Mouse (Mus musculus) gastrocnemius, postnatal 36 days (tissue): ENCODE data around the gene Trip12. TPM values are rescaled to one million over a fixed set of nuclear protein-coding genes. Genes with fewer than 3 reads are reported as not detected.
A peak's percentile ranks its signal among the peaks of the same experiment; 100 is the strongest.

Experiments
- DNase-seq, 2 experiments: peaks; one replicate each; pipeline ENCODE4 v3.0.0; 2022
- intact Hi-C: fragments of 180-260 bp; cut with DNase I; formaldehyde crosslinking; loops from one replicate; pipeline ENCODE4 v1.15.1; 2025
- total RNA-seq, 2 experiments: library from RNA; stranded (reverse); gene quantifications; 2 replicates each; pipeline ENCODE4 v1.2.3; 2021

The Trip12 gene
- total RNA-seq, 2 experiments from 2014 or later: 162 to 172 TPM

DNA sequence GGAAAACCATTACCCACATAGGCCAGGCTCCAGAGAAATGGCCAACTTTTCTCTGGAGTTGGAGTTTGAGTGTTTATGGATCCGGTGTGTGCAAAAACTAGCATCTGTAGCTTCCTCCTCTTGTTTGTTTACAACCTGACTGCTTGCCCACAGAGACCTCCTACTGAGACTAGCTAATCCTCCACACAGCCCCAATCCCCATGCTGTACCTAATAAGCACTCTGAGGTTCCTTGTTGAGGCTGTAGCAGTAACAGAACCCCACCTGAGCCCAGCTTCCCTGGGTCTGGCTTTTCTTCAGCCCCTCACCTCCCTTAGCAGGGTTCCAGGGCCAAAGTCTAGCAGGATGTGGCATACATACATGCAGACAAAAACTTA lies 20.9 kb upstream of the Trip12 start:
- intact Hi-C loops: no loop called here
- no peak for DNase-seq

GRCm38 (mm10) chr1:84860360-84861254 lies 20.3 kb upstream of the Trip12 start:
- no peak for DNase-seq
- intact Hi-C loops: no loop called here

DNA sequence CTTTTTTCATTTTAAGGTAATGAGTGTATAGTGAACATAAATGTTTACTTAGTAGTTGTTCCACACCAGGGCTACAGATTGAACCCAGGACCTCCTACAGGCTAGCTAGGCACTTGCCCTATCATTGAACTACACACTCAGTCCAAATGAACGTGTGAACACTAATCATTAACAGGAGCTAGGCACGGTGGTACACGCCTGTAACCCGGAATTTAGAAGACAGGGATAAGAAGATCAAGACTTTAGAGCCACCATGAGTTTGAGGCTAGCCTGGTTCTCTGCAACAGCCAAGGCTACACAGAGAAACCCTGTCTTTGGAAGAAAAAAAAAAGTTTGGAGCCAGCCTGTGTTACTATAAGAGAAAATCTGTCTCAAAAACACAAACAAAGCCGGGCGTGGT lies 19.3 kb upstream of the Trip12 start:
- no peak for DNase-seq
- intact Hi-C loops: no loop called here

DNA sequence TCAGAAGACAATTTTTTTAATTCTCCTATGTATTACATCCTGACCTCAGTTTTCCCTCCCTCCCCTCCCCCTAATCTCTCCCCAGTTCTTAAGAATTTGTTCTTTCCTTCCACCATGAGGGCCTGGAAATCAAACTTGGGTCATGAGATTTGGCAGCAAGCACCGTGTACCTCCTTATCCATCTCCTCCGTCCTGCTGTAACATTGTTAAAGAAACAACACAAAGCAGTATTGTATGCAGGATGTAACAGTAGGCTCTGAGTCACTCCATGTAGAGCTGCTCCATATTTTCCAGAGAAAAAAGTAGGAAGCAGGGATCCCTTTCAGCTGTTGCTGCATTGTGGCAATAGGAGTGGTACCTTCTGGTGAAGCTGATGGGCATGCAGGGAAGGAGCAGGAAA lies 15.4 kb upstream of the Trip12 start:
- intact Hi-C loops: no loop called here
- DNase-seq: no peak

DNA sequence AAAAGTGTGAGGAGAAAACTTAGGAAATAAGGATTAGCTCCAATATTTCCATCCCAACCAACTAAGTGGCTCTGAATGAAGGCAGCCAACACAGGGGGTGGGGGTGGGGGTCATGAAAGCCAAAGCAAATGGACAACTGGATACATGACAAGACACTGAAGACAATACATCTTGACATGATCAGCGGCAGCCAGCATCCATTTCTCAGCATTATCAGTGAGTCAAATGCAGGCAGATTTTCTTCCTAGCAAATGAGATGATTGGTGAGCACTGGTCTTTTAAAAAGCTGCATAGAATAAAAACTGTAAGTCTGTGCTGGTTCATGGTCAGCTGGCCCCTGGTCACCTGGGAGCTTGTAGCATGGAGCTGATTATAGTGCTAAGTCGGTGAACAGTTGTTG lies 14.7 kb upstream of the Trip12 start:
- intact Hi-C loops: no loop called here
- DNase-seq: no peak

DNA sequence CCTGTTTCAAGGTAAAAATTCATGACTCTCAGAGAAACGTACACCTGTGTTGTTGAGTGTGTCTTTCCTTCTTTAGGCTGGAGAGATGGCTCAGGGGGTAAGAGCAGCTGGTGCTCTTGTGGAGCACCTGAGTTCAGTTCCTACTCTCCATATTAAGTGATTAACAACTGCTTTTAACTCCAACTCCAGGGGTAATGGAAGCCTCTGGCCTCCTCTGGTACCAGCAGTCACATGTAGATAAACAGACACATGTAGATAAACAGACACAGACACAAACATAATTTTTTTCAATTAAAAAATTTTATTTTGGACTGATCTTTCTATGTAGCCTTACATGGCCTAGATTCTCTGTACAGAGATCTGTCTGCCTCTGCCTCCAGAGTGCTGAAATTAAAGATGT lies 13.4 kb upstream of the Trip12 start:
- DNase-seq: no peak
- intact Hi-C loops: no loop called here

GRCm38 (mm10) chr1:84851512-84852235 lies 11.4 kb upstream of the Trip12 start:
- intact Hi-C loops: no loop called here

GRCm38 (mm10) chr1:84850471-84850870 lies 10.2 kb upstream of the Trip12 start:
- no peak for DNase-seq
- intact Hi-C loops: no loop called here

More at GRCm38 (mm10) chr1:84851512-84852235, 11.4 kb upstream of the Trip12 start:
- DNase-seq: no peak

GRCm38 (mm10) chr1:84849804-84850203 lies 9.5 kb upstream of the Trip12 start:
- intact Hi-C loops: loop anchor here (10.0 kb wide), 1 partner anchor 115 kb away; no protein-coding TSS in a partner anchor
- DNase-seq: no peak

DNA sequence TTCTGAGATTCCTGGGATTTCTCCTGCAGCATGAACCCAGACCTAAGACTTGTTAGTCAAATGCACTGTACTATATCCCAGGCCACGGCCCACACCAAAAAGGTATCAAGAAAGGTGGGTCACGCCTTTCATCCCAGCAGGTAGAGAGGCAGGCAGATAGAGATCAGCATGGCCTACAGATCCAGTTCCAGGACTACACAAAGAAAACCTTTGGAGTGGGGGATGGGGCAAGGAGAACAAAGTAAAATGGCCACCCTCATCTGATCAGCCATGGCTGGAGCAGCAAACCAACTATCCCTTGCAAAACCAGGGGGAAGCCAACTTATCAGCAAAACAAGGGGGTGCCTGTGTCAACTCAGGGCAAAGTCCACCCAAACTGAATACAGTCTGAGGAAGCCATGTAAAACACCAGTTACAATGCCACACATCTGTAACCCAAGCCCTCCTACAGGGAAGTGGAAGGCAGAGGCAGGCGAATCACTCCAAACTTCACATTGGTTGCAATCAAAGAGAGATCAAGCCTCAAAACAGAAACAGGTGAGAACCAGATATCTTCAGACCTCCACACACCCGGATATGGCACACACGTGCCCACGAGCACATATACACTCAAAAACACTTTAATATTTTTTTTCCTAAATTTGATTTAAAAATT lies 8.6 kb upstream of the Trip12 start:
- DNase-seq: no peak
- intact Hi-C loops: loop anchor here (10.0 kb wide), 1 partner anchor 114 kb away; no protein-coding TSS in a partner anchor

- DNase-seq: no peak
- intact Hi-C loops: loop anchor here (10.0 kb wide), 1 partner anchor 114 kb away; no protein-coding TSS in a partner anchor
Measured at GRCm38 (mm10) chr1:84848335-84848734, 8.0 kb upstream of the Trip12 start.

- intact Hi-C loops: loop anchor here (10.0 kb wide), 1 partner anchor 113 kb away; no protein-coding TSS in a partner anchor
- no peak for DNase-seq
Measured at GRCm38 (mm10) chr1:84847698-84848097, 7.4 kb upstream of the Trip12 start.

GRCm38 (mm10) chr1:84843366-84843765 lies 3.0 kb upstream of the Trip12 start:
- intact Hi-C loops: loop anchor here (10.0 kb wide), 1 partner anchor 109 kb away; no protein-coding TSS in a partner anchor
- DNase-seq: no peak

DNA sequence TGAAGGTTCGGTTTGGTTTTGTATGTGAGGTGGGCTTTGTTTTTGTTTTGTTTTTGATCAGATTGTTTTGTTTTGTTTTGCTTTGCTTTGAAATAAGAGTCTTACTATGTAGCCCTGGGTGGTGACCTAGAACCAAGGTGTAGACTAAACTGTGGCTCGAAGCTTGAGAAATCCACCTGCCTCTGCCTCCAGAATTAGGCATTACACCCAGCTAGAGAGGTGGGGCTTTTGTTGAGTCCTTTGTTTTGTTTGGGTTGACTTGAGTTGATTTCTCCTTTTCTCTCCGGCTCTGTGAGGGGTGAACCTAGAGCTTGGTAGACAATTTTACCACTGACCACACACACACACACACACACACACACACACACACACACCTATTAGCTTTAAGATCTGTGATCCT lies 745 bp upstream of the Trip12 start:
- intact Hi-C loops: loop anchor here (10.0 kb wide), 1 partner anchor 106 kb away; no protein-coding TSS in a partner anchor
- DNase-seq: no peak

GRCm38 (mm10) chr1:84839309-84840017 lies 853 bp downstream of the Trip12 start, which contains the start of gene Fbxo36:
TSS of gene Fbxo36 (plus strand) at chr1:84839841.
- peak; percentile 88 to 90 for DNase-seq
- intact Hi-C loops: loop anchor here (5.0 to 10.0 kb wide), 2 partner anchors 57 to 105 kb away; no protein-coding TSS in a partner anchor

DNA sequence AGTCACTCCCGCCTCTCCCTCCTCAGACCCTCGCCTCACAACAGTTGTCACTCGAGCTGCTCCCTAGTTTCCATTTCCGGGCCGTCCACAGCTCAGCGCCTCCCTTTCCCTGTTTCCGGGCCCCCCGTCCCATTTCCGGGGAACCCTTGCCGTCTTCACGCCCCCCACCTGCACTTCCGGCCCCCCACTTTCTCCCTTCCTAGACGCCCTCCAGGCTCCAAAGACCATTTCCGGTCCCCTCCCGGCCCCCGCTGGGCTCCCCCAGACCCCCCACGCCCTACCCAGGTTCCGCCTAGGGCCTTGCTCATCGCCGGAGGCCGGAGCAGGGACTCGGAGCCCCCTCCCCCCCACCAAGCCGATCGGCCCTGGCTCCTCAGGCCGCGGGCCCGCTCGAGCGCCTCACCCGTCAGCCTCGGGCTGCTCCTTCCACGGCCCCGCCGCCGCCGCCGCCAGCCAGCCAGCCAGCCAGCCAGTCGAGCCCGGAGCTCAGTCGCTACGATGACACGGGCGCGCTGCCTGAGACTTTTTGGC lies 1.6 kb downstream of the Trip12 start:
- DNase-seq: peak; percentile 46 to 53
- intact Hi-C loops: loop anchor here (5.0 kb wide), 1 partner anchor 56 kb away; no protein-coding TSS in a partner anchor

- intact Hi-C loops: loop anchor here (5.0 kb wide), 1 partner anchor 56 kb away; no protein-coding TSS in a partner anchor
Measured at GRCm38 (mm10) chr1:84838156-84838555, 2.2 kb downstream of the Trip12 start.

GRCm38 (mm10) chr1:84837523-84838145 lies 2.7 kb downstream of the Trip12 start:
- intact Hi-C loops: loop anchor here (5.0 kb wide), 1 partner anchor 55 kb away; no protein-coding TSS in a partner anchor
- no peak for DNase-seq

More at GRCm38 (mm10) chr1:84838156-84838555, 2.2 kb downstream of the Trip12 start:
- DNase-seq: no peak

DNA sequence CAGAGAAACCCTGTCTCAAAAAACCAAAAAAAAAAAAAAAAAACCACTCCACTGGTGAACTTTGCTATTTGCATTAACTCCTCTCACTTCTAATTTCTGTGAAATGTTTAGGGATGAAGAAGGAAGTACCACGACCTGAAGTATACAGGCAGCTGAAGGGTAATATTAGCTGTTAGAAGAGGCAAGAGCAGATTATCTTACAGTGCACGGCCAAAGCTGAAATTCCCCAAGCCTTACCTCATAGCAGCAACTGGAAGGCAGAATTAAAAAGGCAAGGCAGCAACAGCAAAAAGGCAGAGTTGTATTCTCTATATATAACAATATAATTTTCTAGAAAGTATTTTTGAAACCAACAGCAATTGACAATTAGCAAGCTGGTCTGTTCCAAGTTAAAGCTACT lies 15.2 kb downstream of the Trip12 start:
- intact Hi-C loops: no loop called here
- DNase-seq: no peak
